Mouse (Mus musculus) heart, embryonic 10.5 days (tissue): ENCODE measurements at regions not wholly inside any gene's neighbourhood (a gene's known extent, or its start where the extent isn't known, plus 50 kb on each side); places are given as distances from the start of the nearest gene placed in this dataset.

Experiments used
- DNase-seq: peaks from one replicate; pipeline ENCODE4 v3.0.0-alpha.2; 2017; ENCODE audit warnings: low spot score
- H3K27ac ChIP-seq: fragments of 300-500 bp; sonication (generic); 2 replicates; pipeline ENCODE4 v1.5.1; 2016; ENCODE audit warnings: mild to moderate bottlenecking
- H3K27me3 ChIP-seq: fragments of 300-500 bp; sonication (generic); 2 replicates; pipeline ENCODE4 v1.6.1; 2016; ENCODE audit warnings: mild to moderate bottlenecking; ENCODE audit not compliant: poor library complexity, insufficient read depth, severe bottlenecking
- H3K36me3 ChIP-seq: fragments of 300-500 bp; sonication (generic); 2 replicates; pipeline ENCODE4 v1.6.1; 2016; ENCODE audit warnings: mild to moderate bottlenecking, moderate library complexity
- H3K4me1 ChIP-seq: fragments of 300-500 bp; sonication (generic); 2 replicates; pipeline ENCODE4 v1.6.1; 2016; ENCODE audit warnings: mild to moderate bottlenecking
- H3K4me3 ChIP-seq: fragments of 300-500 bp; sonication (generic); 2 replicates; pipeline ENCODE4 v1.5.1; 2016; ENCODE audit warnings: mild to moderate bottlenecking, moderate library complexity
- H3K9me3 ChIP-seq: fragments of 300-500 bp; sonication (generic); 2 replicates; pipeline ENCODE4 v1.6.1; 2016; ENCODE audit warnings: mild to moderate bottlenecking, moderate library complexity
- WGBS: fragments of 180-500 bp; shearing (Covaris S2); methylation state at CpG from one replicate; pipeline ENCODE4 v1.1.7; 2016; 5-methylcytosine and 5-hydroxymethylcytosine counted together

DNA sequence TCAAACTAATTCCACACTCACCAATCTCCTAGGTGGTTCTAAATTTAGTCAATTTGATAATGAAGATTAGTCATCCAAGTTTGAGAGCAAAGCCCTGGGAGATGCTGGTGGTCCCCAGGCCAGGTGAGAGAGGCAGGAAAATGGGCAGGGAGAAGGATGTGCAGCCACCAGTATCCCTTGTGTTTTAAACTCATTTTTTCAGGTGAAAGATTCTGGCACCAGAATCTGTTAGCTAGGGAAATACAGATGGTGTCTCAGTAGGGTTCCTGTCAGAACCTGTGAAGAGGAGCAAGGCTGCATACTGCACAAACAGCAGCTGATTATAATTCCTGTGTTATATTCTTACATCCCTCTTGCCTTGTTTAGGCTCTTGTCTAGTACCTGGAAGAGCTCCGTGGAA, 527.5 kb upstream of the Lrrc6 start:
- Histone ChIP-seq H3K4me1 (no peaks in the 10 kb centered on the region), H3K9me3 (no peaks in the 10 kb centered on the region), H3K27me3 (no peaks in the 10 kb centered on the region), H3K27ac (no peak overlapping the region), H3K4me3 (no peak overlapping the region), H3K36me3 (no peaks in the 10 kb centered on the region)
- DNase-seq = no peak
- WGBS = 76% methylated on average over 1 of the region's 1 CpGs

DNA sequence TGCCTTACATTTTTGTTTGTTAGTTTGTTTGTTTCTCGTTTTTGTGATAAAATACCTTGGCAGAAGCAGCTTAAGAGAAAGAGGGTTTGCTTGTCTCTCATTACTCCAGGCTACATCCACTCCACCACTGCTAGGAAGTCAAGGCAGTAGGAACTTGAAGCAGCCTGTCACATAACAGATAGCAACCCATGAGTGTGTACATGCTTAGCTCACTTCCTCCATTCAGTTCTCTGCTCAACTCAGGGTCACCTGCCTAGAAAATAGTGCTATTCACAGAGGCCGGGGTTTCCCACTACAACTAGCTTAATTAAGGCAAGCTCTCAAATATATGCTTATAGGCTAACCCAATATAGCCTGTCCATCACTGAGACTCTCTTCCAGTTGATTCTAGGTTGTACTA, 527.0 kb upstream of the Lrrc6 start:
- DNase-seq = no peak
- Histone ChIP-seq H3K36me3 (no peaks in the 10 kb centered on the region), H3K27ac (no peak overlapping the region), H3K4me3 (no peak overlapping the region), H3K4me1 (no peaks in the 10 kb centered on the region), H3K9me3 (no peaks in the 10 kb centered on the region), H3K27me3 (no peaks in the 10 kb centered on the region)
- WGBS = 70% methylated on average over 2 of the region's 2 CpGs

DNA sequence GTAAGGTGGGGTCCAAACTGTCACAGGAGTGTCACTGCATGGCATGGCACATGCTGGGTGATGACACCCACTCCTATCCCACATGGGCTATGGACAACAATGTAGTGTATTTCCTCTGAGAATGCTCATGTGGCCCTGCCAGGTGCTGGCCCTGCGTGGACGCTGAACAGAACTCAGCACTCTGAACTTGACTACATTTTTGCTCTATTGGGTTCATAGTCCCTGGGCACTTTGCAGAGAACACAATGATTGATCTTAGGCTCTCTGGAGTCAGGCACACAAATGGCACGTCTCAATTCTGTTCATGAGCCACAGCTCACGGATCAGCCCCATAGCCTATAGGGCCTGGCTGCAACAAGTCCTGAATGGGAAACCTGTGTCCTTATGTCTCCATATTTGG, 525.0 kb upstream of the Lrrc6 start:
- 84% methylated on average over 4 of the region's 4 CpGs for WGBS
- Histone ChIP-seq H3K27ac (no peak overlapping the region), H3K9me3 (no peaks in the 10 kb centered on the region), H3K27me3 (no peaks in the 10 kb centered on the region), H3K4me3 (no peak overlapping the region), H3K36me3 (no peaks in the 10 kb centered on the region), H3K4me1 (no peaks in the 10 kb centered on the region)
- DNase-seq = no peak

DNA sequence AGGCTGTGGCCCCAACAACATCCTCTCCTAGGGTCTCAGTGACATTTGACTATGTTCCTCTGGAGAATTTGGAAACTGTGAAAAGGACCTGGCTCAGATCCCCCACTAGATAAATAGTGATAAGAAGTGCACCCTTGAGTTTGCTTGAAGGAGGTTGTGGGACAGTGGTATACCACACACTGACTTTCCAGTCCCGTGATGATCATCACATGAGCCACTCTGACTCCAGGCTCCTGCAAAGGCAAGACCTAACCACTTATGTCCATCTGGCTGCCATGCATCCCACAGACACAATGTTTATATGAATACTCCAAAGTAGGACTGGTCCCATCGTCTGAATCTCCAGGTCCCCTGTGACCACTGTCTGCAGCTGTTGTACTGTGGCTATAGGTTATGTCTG, 523.7 kb upstream of the Lrrc6 start:
- H3K27me3 ChIP-seq = 0 out of 2 replicates have a peak, but pooled peaks cover 4% of the 10 kb centered on the region
- 74% methylated on average over 2 of the region's 2 CpGs for WGBS
- H3K4me1 ChIP-seq = peaks cover 2% of the 10 kb centered on the region
- no peaks in the 10 kb centered on the region for H3K9me3 ChIP-seq
- no peak overlapping the region for H3K4me3 ChIP-seq
- no peaks in the 10 kb centered on the region for H3K36me3 ChIP-seq
- no peak overlapping the region for H3K27ac ChIP-seq
- no peak for DNase-seq

DNA sequence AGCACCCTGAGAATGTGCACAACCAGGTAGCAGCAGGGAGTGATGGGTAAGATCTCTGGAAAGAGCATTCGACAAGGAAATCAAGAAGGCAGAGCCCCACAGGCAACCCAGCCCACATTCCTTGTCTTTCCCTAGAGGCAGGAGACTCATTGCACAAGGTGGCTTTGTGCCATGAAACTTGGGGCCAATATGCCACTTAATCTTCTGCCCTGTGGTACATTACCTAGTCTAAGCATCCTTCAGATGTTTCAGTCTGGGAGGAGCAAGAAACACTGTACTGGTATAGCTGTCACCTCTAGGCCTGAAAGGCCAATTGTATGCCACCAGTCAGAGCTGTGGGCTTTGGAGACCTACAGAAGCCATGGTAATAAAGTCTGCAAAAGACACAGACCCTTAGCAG, 522.4 kb upstream of the Lrrc6 start:
- H3K4me3 ChIP-seq = no peak overlapping the region
- peaks cover 10% of the 10 kb centered on the region for H3K4me1 ChIP-seq
- H3K9me3 ChIP-seq = no peaks in the 10 kb centered on the region
- H3K27ac ChIP-seq = no peak overlapping the region
- no peak for DNase-seq
- H3K36me3 ChIP-seq = no peaks in the 10 kb centered on the region
- H3K27me3 ChIP-seq = 0 out of 2 replicates have a peak, but pooled peaks cover 4% of the 10 kb centered on the region
- 90% methylated on average over 1 of the region's 1 CpGs for WGBS

DNA sequence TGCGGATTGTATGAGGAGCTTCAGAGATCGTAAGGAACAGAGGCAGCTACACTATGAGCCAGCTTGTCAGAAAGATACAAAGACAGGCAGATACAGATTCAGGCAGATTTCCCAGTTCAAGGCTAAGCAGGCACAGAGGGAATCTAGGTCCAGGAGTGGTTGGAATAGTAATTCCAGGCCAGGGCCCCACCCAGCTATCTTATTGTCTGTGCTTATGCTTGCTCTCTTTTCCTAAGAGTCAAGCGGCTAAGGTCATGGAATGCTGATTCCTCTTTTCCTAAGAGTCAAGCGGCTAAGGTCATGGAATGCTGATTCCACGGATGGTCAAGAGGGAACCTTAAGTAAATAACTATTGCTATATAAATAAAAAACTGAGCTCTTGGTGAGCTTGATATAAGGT, 520.7 kb upstream of the Lrrc6 start:
- Histone ChIP-seq H3K36me3 (no peaks in the 10 kb centered on the region), H3K4me1 (peaks cover 16% of the 10 kb centered on the region), H3K9me3 (no peaks in the 10 kb centered on the region), H3K27ac (no peak overlapping the region), H3K4me3 (no peak overlapping the region), H3K27me3 (0 out of 2 replicates have a peak, but pooled peaks cover 4% of the 10 kb centered on the region)
- DNase-seq = no peak
- 77% methylated on average over 5 of the region's 5 CpGs for WGBS

DNA sequence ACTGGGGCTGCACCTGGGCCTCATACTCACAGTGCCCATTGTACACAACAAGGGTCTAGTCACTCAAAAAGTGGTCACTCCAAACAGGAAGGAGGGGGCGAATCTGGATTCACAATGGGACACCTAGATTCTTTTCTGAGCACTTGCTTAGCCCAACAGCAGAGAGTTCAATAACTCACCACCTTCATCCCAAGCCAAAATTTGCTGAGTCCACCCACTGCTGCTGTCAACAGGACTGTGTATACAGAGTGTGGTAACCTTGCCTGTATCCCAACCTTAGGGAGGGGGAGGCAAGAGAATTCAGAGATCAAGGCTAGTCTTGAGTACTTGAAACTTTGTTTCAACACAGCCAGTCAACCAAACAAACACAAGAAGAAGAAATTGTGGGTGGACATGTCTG, 519.2 kb upstream of the Lrrc6 start:
- Histone ChIP-seq H3K27me3 (0 out of 2 replicates have a peak, but pooled peaks cover 4% of the 10 kb centered on the region), H3K9me3 (no peaks in the 10 kb centered on the region), H3K4me1 (peaks cover 17% of the 10 kb centered on the region), H3K36me3 (no peaks in the 10 kb centered on the region), H3K4me3 (no peak overlapping the region), H3K27ac (no peak overlapping the region)
- DNase-seq = no peak
- 74% methylated on average over 1 of the region's 1 CpGs for WGBS

DNA sequence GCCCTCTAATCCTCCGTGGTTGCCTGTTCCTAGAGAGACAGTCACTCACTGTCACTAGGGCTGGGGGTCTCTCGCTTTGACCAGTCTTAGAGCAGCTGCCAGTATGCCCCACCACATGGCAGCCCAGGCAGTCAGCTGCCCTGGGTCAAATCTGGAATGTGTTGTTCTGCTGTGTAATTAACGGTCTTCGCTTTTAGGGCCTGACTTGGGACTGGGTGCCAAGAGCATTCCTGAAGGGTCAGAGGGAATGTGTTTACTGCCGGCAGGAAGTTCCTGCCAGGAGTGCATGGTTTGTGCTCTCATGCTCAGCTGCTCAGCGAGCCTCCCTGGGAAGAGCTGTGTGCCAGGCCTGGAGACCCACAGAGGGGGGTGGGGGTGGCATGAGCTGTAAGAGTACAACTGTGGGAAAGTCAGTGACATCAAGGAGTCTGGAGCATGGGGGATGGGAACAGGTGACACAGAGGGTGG, 518.5 kb upstream of the Lrrc6 start:
- Histone ChIP-seq H3K27me3 (0 out of 2 replicates have a peak, but pooled peaks cover 4% of the 10 kb centered on the region), H3K27ac (0 out of 2 replicates have a peak overlapping the region, but pooled peaks have one; percentile 42), H3K4me3 (no peak overlapping the region), H3K9me3 (no peaks in the 10 kb centered on the region), H3K4me1 (peaks cover 19% of the 10 kb centered on the region), H3K36me3 (no peaks in the 10 kb centered on the region)
- WGBS = 27% methylated on average over 6 of the region's 6 CpGs
- DNase-seq = no peak
